Mouse (Mus musculus) thymus, adult 2 months (tissue): Measurements from ENCODE around the gene Dxo.

ENCODE experiments used
- CTCF ChIP-seq: fragments of 200-500 bp; IDR thresholded peaks from 2 replicates; pipeline ENCODE4 v1.5.1; 2012; ENCODE audit warnings: mild to moderate bottlenecking, control low read depth, low read length, moderate library complexity, borderline replicate concordance; ENCODE audit not compliant: control insufficient read depth, poor library complexity, insufficient read depth; ENCODE audit errors: extremely low read depth
- POLR2A ChIP-seq: fragments of 200-500 bp; IDR thresholded peaks from 2 replicates; pipeline ENCODE4 v1.6.1; 2012; ENCODE audit warnings: mild to moderate bottlenecking, low read length, control low read depth, moderate library complexity; ENCODE audit not compliant: control insufficient read depth, poor library complexity, insufficient read depth; ENCODE audit errors: extremely low read depth

DNA sequence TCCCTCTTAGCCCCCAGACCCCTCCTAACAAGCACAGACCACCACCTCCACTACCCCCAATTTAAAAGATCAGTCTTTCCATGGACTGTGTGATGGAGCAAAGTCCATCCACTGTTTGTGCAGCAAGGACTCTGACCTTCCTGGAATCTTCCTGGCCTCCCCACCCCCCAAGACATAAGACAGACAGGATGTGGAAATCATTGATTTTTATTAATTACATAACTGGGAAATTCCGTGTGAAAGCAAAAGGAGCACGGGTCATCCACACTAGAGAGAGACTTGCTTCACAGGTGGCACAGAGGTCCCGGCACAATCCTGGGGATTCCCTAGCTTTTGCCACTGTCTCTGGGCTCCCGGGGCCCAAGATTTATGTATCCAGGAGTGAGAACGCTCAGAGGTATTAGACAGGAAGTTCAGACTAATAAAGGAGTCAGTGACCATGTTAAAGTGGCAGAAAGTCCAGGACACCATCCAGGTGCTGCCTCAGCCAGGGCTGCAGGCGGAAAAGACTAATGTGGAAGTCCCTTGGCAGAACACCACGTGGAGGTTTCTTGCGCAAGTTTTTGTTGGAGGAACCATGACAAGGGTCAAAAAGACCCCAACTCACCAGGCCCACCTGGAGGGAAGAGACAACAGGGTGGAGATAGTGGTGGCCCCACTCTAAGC lies 25.7 kb downstream of the Dxo start, which contains the start of gene Cfb:
- TF ChIP-seq CTCF = no peak
- TF ChIP-seq POLR2A = no peak
